Mouse (Mus musculus) subcutaneous adipose tissue, adult 2 months (tissue): ENCODE results near the gene Cyp4a32. TPM values are rescaled to one million over a fixed set of nuclear protein-coding genes. Genes with fewer than 3 reads are reported as not detected.

Source experiments
- polyA plus RNA-seq: library from polyadenylated mRNA; depleted of rRNA; stranded (reverse); fragments of >200 nt; gene quantifications from 2 replicates; pipeline ENCODE4 v1.2.3, GENCODE M21; 2012; ENCODE audit warnings: low replicate concordance; rRNA removed

Gene Cyp4a32
- polyA plus RNA-seq = not detected in 2 replicates

DNA sequence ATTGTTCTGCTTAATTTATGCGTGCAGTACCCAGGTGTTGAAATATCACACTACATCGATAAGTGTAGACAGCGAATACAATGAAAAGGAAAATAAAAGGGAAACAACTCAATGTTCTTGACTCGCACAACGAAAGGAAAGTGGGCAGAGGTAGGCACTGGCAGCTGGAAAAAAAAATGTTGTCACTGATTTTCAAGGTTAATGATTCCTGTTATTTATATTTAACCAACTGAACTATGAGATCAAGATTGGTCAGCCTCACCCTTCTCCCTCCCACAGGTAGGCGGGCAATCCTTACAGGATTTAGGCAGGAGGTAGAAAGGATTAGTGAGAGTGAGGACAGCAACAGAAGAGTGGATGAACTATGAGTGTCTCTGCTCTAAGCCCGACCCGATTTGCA, at the start of gene Cyp4a32:
TSS of gene Cyp4a32 (plus strand) at position 359 of the 400 bp plus-strand sequence.

DNA sequence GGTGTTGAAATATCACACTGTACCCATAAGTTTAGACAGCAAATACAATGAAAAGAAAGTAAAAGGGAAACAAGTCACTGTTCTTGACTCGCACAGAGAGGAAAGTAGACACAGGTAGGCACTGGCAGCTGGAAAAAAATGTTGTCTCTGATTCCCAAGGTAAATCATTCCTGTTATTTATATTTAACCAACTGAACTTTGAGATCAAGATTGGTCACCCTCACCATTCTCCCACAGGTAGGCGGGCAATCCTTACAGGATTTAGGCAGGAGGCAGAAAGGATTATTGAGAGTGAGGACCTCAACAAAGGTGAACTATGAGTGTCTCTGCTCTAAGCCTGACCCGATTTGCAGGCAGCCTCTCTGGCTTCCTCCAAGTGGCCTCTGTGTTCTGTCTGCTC, 37.4 kb upstream of the Cyp4a32 start, which contains the start of gene Cyp4a31:
TSS of gene Cyp4a31 (plus strand) at position 249 of the 400 bp plus-strand sequence.

DNA sequence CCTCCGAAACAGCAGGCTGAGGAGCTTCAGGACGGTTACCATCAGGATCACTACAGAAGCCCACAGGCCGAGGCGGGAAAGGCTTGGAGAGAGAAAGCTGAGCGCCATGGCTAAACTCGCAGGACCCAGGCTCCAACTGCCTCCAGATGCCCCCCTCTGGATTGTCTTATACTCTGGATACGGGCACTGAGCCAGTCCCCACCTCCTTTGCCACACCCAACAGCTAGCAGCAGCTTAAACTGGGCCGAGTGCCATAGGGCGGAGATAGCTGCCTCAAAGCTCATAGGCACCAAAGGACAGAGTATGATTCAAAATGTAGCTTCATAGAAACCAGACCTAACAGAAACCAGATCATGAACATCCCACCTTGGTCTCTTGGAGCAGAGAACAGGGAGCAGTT, 46.8 kb downstream of the Cyp4a32 start, which contains the start of gene Cyp4b1:
TSS of gene Cyp4b1 (minus strand) at position 144 of the 400 bp plus-strand sequence.

Other genes starting within 250 kb of the Cyp4a32 start
- gene Cyp4a12b, start 189.3 kb upstream of the Cyp4a32 start, polyA plus RNA-seq = not detected in 2 replicates
- gene Cyp4a30b, start 148.4 kb upstream of the Cyp4a32 start, polyA plus RNA-seq = not detected in 2 replicates
- 0.10 TPM in 1 of 2 replicates, not detected in the other for gene Cyp4a14, start 104.8 kb upstream of the Cyp4a32 start, polyA plus RNA-seq
- 0.19 TPM in 1 of 2 replicates, not detected in the other for gene Cyp4a10, start 82.7 kb upstream of the Cyp4a32 start, polyA plus RNA-seq
- not detected in 2 replicates for gene Cyp4a31, start 37.3 kb upstream of the Cyp4a32 start, polyA plus RNA-seq
- 54.4 and 242 TPM in 2 replicates for gene Cyp4b1, start 46.8 kb downstream of the Cyp4a32 start, polyA plus RNA-seq
- 29.8 and 30.9 TPM in 2 replicates for gene Efcab14, start 136.8 kb downstream of the Cyp4a32 start, polyA plus RNA-seq
- 0.33 TPM in 1 of 2 replicates, not detected in the other for gene Tex38, start 180.0 kb downstream of the Cyp4a32 start, polyA plus RNA-seq
- gene Atpaf1, start 183.8 kb downstream of the Cyp4a32 start, polyA plus RNA-seq = 21.9 and 32.7 TPM in 2 replicates
- 18.2 and 24.4 TPM in 2 replicates for gene Mob3c, start 227.1 kb downstream of the Cyp4a32 start, polyA plus RNA-seq
- gene Mknk1, start 238.2 kb downstream of the Cyp4a32 start, polyA plus RNA-seq = 60.7 and 70.7 TPM in 2 replicates